Mouse (Mus musculus): ENCODE measurements at regions not wholly inside any gene's neighbourhood (a gene's known extent, or its start where the extent isn't known, plus 50 kb on each side); places are given as distances from the start of the nearest gene placed in this dataset.

DNA sequence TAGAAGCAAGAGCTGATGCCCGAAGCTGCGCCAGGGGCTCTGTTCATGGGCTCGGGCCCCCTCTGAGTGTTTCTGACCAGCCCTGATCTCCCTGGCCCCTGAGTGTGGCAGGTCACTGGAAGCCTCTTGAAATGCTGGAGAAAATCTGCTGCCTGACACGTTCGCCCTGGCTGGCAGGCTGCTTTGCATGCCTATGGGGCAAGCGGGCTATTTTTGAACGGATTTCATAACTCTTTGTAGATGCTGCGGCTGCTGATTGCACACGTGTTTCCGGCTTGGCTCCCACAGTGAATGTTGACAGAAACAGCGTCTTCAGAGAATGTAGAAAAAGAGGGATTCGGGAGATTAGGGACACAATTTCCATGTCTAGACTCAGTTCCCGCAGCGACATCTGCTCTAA lies 201.4 kb upstream of the Egln3 start:
- no peak for TF ChIP-seq CTCF (IDR thresholded peaks at IDR 0.05)
- TF ChIP-seq POLR2A (IDR thresholded peaks at IDR 0.05; ENCODE audit: insufficient read depth, low read depth, low read length): 0 out of 2 replicates have a peak, but pooled peaks have one; percentile 12
- peak; percentile 80; the same call in 1 of the 2 replicates for TF ChIP-seq EP300 (IDR thresholded peaks at IDR 0.05; ENCODE audit: insufficient read depth, low read depth, low read length)
- DNase-seq: peak; percentile 75 to 88
- intact Hi-C loops (cut with DNase I): loop anchor here (5.0 to 10.0 kb wide), 3 partner anchors 47 to 203 kb away; partner anchors contain the start of gene Egln3
- Histone ChIP-seq H3K79me2 (replicated peaks; ENCODE audit: control insufficient read depth, insufficient read depth, low read length) (no peaks in the 10 kb centered on the region), H3K9ac (ENCODE audit: low read depth, low read length) (peak overlapping the region; percentile 50), H3K36me3 (ENCODE audit: control insufficient read depth, insufficient read depth, low read length) (no peaks in the 10 kb centered on the region), H3K27ac (peak overlapping the region; percentile 94), H3K4me3 (peak overlapping the region; percentile 34), H3K27me3 (ENCODE audit: control insufficient read depth, insufficient read depth, low read length) (no peaks in the 10 kb centered on the region), H3K4me1 (ENCODE audit: control insufficient read depth, insufficient read depth, low read length) (peaks cover 4% of the 10 kb centered on the region)
- 24% methylated on average over 14 of the region's 14 CpGs for WGBS

GRCm38 (mm10) chr12:54402591-54402990 lies 198.9 kb upstream of the Egln3 start:
- Histone ChIP-seq H3K4me3 (no peak overlapping the region), H3K9ac (ENCODE audit: low read depth, low read length) (no peak overlapping the region), H3K36me3 (ENCODE audit: control insufficient read depth, insufficient read depth, low read length) (no peaks in the 10 kb centered on the region), H3K27me3 (ENCODE audit: control insufficient read depth, insufficient read depth, low read length) (no peaks in the 10 kb centered on the region), H3K79me2 (replicated peaks; ENCODE audit: control insufficient read depth, insufficient read depth, low read length) (no peaks in the 10 kb centered on the region), H3K4me1 (ENCODE audit: control insufficient read depth, insufficient read depth, low read length) (peaks cover 6% of the 10 kb centered on the region), H3K27ac (no peak overlapping the region; the same call in 1 of the 2 replicates)
- no peak for DNase-seq
- TF ChIP-seq CTCF (IDR thresholded peaks at IDR 0.05) (no peak), EP300 (IDR thresholded peaks at IDR 0.05; ENCODE audit: insufficient read depth, low read depth, low read length) (no peak), POLR2A (IDR thresholded peaks at IDR 0.05; ENCODE audit: insufficient read depth, low read depth, low read length) (no peak)
- intact Hi-C loops (cut with DNase I): loop anchor here (5.0 to 10.0 kb wide), 2 partner anchors 88 to 90 kb away; no protein-coding TSS in a partner anchor
- WGBS: 61% methylated on average over 6 of the region's 6 CpGs

- no peak overlapping the region for H3K4me3 ChIP-seq
- TF ChIP-seq CTCF (IDR thresholded peaks at IDR 0.05) (no peak), EP300 (IDR thresholded peaks at IDR 0.05; ENCODE audit: insufficient read depth, low read depth, low read length) (no peak), POLR2A (IDR thresholded peaks at IDR 0.05; ENCODE audit: insufficient read depth, low read depth, low read length) (no peak)
- H3K79me2 ChIP-seq (replicated peaks; ENCODE audit: control insufficient read depth, insufficient read depth, low read length): no peaks in the 10 kb centered on the region
- no peak overlapping the region for H3K9ac ChIP-seq (ENCODE audit: low read depth, low read length)
- intact Hi-C loops (cut with DNase I): loop anchor here (5.0 to 10.0 kb wide), 2 partner anchors 87 to 91 kb away; no protein-coding TSS in a partner anchor
- H3K4me1 ChIP-seq (ENCODE audit: control insufficient read depth, insufficient read depth, low read length): peaks cover 8% of the 10 kb centered on the region
- no peak overlapping the region; the same call in 1 of the 2 replicates for H3K27ac ChIP-seq
- no peak for DNase-seq
- H3K27me3 ChIP-seq (ENCODE audit: control insufficient read depth, insufficient read depth, low read length): no peaks in the 10 kb centered on the region
- 20% methylated on average over 1 of the region's 1 CpGs for WGBS
- no peaks in the 10 kb centered on the region for H3K36me3 ChIP-seq (ENCODE audit: control insufficient read depth, insufficient read depth, low read length)
Observed at GRCm38 (mm10) chr12:54401665-54402064, 198.0 kb upstream of the Egln3 start.

DNA sequence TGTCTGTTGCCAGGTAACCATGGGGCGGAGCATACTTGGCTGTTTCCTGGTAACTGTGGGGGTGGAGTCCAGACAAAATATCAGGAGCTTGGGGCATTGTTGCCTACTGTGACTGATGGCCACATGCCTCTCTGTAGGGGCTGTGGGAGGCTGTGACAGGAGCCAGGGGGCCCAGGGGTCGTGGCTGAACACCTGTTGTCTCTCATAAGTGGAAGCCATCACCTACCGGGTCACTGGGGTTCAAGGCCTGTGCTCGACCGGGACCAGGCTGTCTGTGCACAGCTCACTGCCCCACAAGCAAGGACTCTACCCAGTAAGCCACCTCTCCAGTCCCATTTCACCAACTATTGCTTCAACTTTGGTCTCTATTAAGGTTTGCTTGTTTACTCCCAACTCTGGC lies 196.4 kb upstream of the Egln3 start:
- WGBS: 94% methylated on average over 5 of the region's 5 CpGs
- TF ChIP-seq CTCF (IDR thresholded peaks at IDR 0.05): no peak
- TF ChIP-seq EP300 (IDR thresholded peaks at IDR 0.05; ENCODE audit: insufficient read depth, low read depth, low read length): no peak
- no peak for TF ChIP-seq POLR2A (IDR thresholded peaks at IDR 0.05; ENCODE audit: insufficient read depth, low read depth, low read length)
- H3K27me3 ChIP-seq (ENCODE audit: control insufficient read depth, insufficient read depth, low read length): no peaks in the 10 kb centered on the region
- H3K27ac ChIP-seq: no peak overlapping the region
- peaks cover 3% of the 10 kb centered on the region for H3K4me1 ChIP-seq (ENCODE audit: control insufficient read depth, insufficient read depth, low read length)
- H3K79me2 ChIP-seq (replicated peaks; ENCODE audit: control insufficient read depth, insufficient read depth, low read length): no peaks in the 10 kb centered on the region
- H3K4me3 ChIP-seq: no peak overlapping the region
- intact Hi-C loops (cut with DNase I): loop anchor here (5.0 to 10.0 kb wide), 2 partner anchors 85 to 92 kb away; no protein-coding TSS in a partner anchor
- H3K36me3 ChIP-seq (ENCODE audit: control insufficient read depth, insufficient read depth, low read length): no peaks in the 10 kb centered on the region
- DNase-seq: no peak
- H3K9ac ChIP-seq (ENCODE audit: low read depth, low read length): no peak overlapping the region

- intact Hi-C loops (cut with DNase I): no loop called here
- Histone ChIP-seq H3K4me3 (no peak overlapping the region), H3K79me2 (replicated peaks; ENCODE audit: control insufficient read depth, insufficient read depth, low read length) (no peaks in the 10 kb centered on the region), H3K27ac (no peak overlapping the region), H3K27me3 (ENCODE audit: control insufficient read depth, insufficient read depth, low read length) (no peaks in the 10 kb centered on the region), H3K36me3 (ENCODE audit: control insufficient read depth, insufficient read depth, low read length) (no peaks in the 10 kb centered on the region), H3K4me1 (ENCODE audit: control insufficient read depth, insufficient read depth, low read length) (peaks cover 3% of the 10 kb centered on the region), H3K9ac (ENCODE audit: low read depth, low read length) (no peak overlapping the region)
- no peak for DNase-seq
- TF ChIP-seq POLR2A (IDR thresholded peaks at IDR 0.05; ENCODE audit: insufficient read depth, low read depth, low read length) (no peak), EP300 (IDR thresholded peaks at IDR 0.05; ENCODE audit: insufficient read depth, low read depth, low read length) (no peak), CTCF (IDR thresholded peaks at IDR 0.05) (no peak)
- WGBS: 46% methylated on average over 6 of the region's 6 CpGs
Observed at GRCm38 (mm10) chr12:54398080-54398479, 194.4 kb upstream of the Egln3 start.

DNA sequence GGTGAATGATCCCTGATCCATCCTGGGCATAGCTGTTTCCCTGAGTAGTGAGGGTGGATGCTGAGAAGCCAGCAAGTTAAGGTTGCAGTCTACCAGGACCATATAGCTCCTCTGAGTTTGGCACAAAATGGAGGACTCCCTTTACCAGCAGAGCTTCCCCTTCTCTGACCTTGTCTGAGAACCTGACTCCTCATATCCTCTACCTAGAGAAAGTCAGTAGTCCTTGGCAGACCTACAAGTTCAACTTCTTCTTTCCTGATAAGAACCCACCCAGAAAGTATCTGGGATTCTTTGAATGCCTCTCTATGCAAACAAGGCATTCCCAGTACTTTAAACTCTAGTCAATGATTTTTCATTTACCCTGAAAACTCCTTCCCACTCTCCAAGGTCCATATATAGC lies 193.3 kb upstream of the Egln3 start:
- Histone ChIP-seq H3K27me3 (ENCODE audit: control insufficient read depth, insufficient read depth, low read length) (no peaks in the 10 kb centered on the region), H3K79me2 (replicated peaks; ENCODE audit: control insufficient read depth, insufficient read depth, low read length) (no peaks in the 10 kb centered on the region), H3K4me1 (ENCODE audit: control insufficient read depth, insufficient read depth, low read length) (peaks cover 3% of the 10 kb centered on the region), H3K9ac (ENCODE audit: low read depth, low read length) (no peak overlapping the region), H3K4me3 (no peak overlapping the region), H3K36me3 (ENCODE audit: control insufficient read depth, insufficient read depth, low read length) (no peaks in the 10 kb centered on the region), H3K27ac (no peak overlapping the region)
- intact Hi-C loops (cut with DNase I): no loop called here
- TF ChIP-seq CTCF (IDR thresholded peaks at IDR 0.05): no peak
- TF ChIP-seq EP300 (IDR thresholded peaks at IDR 0.05; ENCODE audit: insufficient read depth, low read depth, low read length): no peak
- no peak for TF ChIP-seq POLR2A (IDR thresholded peaks at IDR 0.05; ENCODE audit: insufficient read depth, low read depth, low read length)
- DNase-seq: no peak
